Mouse (Mus musculus) limb, embryonic 13.5 days (tissue): ENCODE measurements around the gene Hes6. TPM values are rescaled to one million over a fixed set of nuclear protein-coding genes. Genes with fewer than 3 reads are reported as not detected.
A peak's percentile ranks its signal among the peaks of the same experiment; 100 is the strongest.

Source experiments
- ATAC-seq: fragments of 200-750 bp; cut with Nextera tagmentation; 2 replicates; pipeline ENCODE4 v1.8.0; 2017; ENCODE audit warnings: low read depth, moderate number of reproducible peaks, moderate TSS enrichment; ENCODE audit not compliant: low FRiP score
- H3K27ac ChIP-seq: fragments of 300-500 bp; sonication (generic); 2 replicates; pipeline ENCODE4 v1.5.1; 2015; ENCODE audit warnings: inconsistent platforms, mild to moderate bottlenecking, moderate library complexity
- H3K27me3 ChIP-seq: fragments of 300-500 bp; sonication (generic); 2 replicates; pipeline ENCODE4 v1.6.1; 2015; ENCODE audit warnings: mild to moderate bottlenecking, inconsistent platforms
- H3K36me3 ChIP-seq: fragments of 300-500 bp; sonication (generic); 2 replicates; pipeline ENCODE4 v1.6.1; 2015; ENCODE audit warnings: inconsistent platforms, mild to moderate bottlenecking, moderate library complexity
- H3K4me1 ChIP-seq: fragments of 300-500 bp; sonication (generic); 2 replicates; pipeline ENCODE4 v1.6.1; 2015; ENCODE audit warnings: inconsistent platforms
- H3K4me2 ChIP-seq: fragments of 300-500 bp; sonication (generic); replicated peaks from 2 replicates; pipeline ENCODE4 v1.6.1; 2015; ENCODE audit warnings: inconsistent platforms, mild to moderate bottlenecking, moderate library complexity
- H3K4me3 ChIP-seq: fragments of 300-500 bp; sonication (generic); 2 replicates; pipeline ENCODE4 v1.5.1; 2015; ENCODE audit warnings: moderate library complexity, mild to moderate bottlenecking, inconsistent platforms
- H3K9ac ChIP-seq: fragments of 300-500 bp; sonication (generic); 2 replicates; pipeline ENCODE4 v1.6.1; 2015; ENCODE audit warnings: mild to moderate bottlenecking, inconsistent platforms
- H3K9me3 ChIP-seq: fragments of 300-500 bp; sonication (generic); 2 replicates; pipeline ENCODE4 v1.6.1; 2016; ENCODE audit warnings: inconsistent platforms
- WGBS: fragments of 180-500 bp; shearing (Covaris S2); methylation state at CpG from one replicate; pipeline ENCODE4 v1.1.7; 2015; 5-methylcytosine and 5-hydroxymethylcytosine counted together
- polyA plus RNA-seq: library from polyadenylated mRNA; unstranded; fragments of >200 nt; fragmentation: Nextera tagmentation; extraction: Ambion mirVana; gene quantifications from 2 replicates; pipeline ENCODE4 v1.2.1, GENCODE M21; 2015

Gene Hes6
- polyA plus RNA-seq, 1 experiment from 2014 or later, result 117 TPM

DNA sequence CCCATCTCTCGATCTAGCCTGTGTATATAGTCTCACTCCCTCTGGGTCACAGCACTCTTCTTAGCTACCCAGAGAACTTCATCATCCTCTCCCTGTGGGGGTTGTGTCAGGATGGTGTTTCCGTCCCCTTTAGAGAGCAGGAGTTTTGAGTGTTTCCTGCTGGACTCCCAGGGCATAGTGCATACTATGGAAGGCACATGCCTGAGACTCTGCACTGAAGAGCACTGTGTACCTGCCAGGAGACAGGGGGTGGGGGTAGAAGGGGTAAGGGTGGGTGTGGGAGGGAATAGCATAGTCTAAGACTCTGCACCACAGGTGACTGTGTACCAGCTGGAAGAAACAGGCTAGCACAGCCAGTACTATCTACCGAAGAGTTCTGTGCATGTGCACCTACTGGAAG lies 40.5 kb upstream of the Hes6 start:
- H3K9me3 ChIP-seq, result no peaks in the 10 kb centered on the region
- H3K4me1 ChIP-seq, result peaks cover 52% of the 10 kb centered on the region
- WGBS, result 86% methylated on average over 3 of the region's 3 CpGs
- H3K27ac ChIP-seq, result no peak overlapping the region
- H3K4me3 ChIP-seq, result no peak overlapping the region
- peaks cover 4% of the 10 kb centered on the region; the same call in 1 of the 2 replicates for H3K36me3 ChIP-seq
- H3K27me3 ChIP-seq, result peaks cover 8% of the 10 kb centered on the region
- no peak overlapping the region for H3K9ac ChIP-seq
- no peak overlapping the region for H3K4me2 ChIP-seq
- ATAC-seq, result no peak

DNA sequence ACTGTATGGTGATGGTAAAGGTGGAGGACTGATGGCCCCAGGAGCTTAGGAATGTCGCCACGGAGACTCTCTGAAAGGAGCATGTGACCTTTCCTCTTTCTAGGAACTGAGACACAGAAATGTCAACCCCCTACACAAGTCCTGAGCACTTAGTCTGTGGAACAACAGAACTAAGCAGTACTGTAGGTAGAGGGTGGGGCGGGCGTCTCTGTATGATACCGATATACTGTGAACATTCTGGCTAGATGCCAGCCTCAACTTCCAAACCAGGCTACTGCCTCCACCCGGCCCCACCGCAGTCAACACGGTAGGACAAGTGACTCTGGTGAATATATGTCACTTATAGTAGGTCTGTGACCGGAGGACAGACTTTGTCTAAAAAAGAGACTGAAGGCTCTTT lies 40.1 kb upstream of the Hes6 start:
- H3K4me3 ChIP-seq, result no peak overlapping the region

DNA sequence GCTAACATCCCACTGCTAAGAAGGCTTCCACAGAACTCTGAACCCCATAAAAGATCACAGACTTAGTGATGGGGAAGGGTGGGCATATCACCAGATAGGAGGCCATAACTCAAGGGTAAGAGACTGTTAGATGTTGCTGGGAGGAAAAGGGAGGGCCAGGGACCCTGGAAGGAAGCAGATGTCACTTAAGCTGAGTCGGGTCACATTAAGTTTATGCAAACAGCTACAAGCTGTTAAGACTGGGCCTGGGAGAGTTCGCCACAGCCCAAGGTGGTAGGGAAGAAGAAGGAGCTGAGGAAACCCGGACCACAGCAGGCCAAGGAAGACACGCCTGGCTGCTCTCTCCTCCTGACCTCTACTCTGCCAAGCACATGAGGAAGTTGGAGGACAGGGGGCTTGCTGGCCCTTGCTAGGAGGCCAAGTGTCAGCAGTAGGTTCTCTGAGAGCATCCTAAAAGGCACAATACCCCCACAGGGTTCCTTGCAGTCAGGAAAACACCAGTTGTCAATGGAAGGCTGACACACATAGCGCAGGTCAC lies 37.8 kb upstream of the Hes6 start:
- Histone ChIP-seq H3K36me3 (peaks cover 31% of the 10 kb centered on the region), H3K9me3 (peaks cover 7% of the 10 kb centered on the region), H3K4me2 (no peak overlapping the region), H3K4me3 (no peak overlapping the region), H3K27me3 (no peaks in the 10 kb centered on the region), H3K4me1 (peaks cover 31% of the 10 kb centered on the region), H3K9ac (no peak overlapping the region), H3K27ac (no peak overlapping the region)
- WGBS, result 65% methylated on average over 5 of the region's 5 CpGs
- ATAC-seq, result no peak

More for the DNA sequence above, 40.1 kb upstream of the Hes6 start:
- Histone ChIP-seq H3K27me3 (peaks cover 8% of the 10 kb centered on the region), H3K27ac (no peak overlapping the region), H3K9me3 (no peaks in the 10 kb centered on the region), H3K4me1 (peaks cover 52% of the 10 kb centered on the region), H3K36me3 (peaks cover 8% of the 10 kb centered on the region), H3K4me2 (no peak overlapping the region), H3K9ac (no peak overlapping the region)
- 89% methylated on average over 9 of the region's 9 CpGs for WGBS
- no peak for ATAC-seq

DNA sequence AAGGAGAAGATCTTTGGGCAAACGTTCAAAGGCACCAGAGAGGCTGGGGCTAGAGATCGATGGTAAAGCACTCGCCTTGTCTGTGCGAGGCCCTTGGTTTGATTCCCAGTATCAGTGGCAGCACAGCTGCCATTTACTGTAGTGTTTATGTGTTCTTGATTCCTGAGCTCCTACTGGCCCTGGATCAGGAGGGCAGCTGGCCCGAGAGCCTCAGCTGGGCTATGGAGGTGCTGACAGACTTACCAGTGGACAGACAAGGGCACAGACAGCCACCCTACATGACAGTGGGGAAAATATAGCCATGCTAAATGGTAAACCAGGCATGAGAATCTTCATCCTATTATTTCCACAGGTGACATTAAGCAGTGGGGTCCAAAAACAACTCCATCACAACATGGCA lies 37.0 kb upstream of the Hes6 start:
- no peak overlapping the region for H3K4me3 ChIP-seq
- no peak for ATAC-seq
- no peaks in the 10 kb centered on the region for H3K27me3 ChIP-seq
- 90% methylated on average over 5 of the region's 5 CpGs for WGBS
- no peak overlapping the region for H3K27ac ChIP-seq
- peaks cover 31% of the 10 kb centered on the region for H3K36me3 ChIP-seq
- H3K9ac ChIP-seq, result no peak overlapping the region
- H3K9me3 ChIP-seq, result peaks cover 7% of the 10 kb centered on the region
- H3K4me1 ChIP-seq, result peaks cover 23% of the 10 kb centered on the region
- no peak overlapping the region for H3K4me2 ChIP-seq

DNA sequence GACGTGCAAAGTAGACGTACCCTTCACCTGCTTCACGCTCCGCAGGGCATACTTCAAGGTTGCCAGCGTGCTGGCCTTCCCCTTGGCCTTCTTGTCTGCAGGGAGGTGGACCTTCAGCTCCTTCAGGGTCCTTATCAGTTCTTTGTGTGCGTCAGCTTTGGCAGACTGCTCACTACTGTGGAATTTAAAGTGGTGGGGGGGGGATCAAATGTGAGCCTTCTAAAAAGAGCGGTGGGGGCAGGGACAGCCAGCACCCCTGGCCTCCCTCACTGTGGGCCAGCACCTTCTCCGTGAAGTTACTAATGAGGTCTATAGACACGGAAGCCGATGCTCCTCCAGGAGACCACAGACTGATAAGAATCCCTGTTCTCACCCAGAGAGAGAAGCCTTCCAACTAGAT lies 34.9 kb upstream of the Hes6 start:
- H3K36me3 ChIP-seq, result peaks cover 35% of the 10 kb centered on the region
- no peak overlapping the region for H3K4me2 ChIP-seq
- ATAC-seq, result no peak
- 93% methylated on average over 10 of the region's 10 CpGs for WGBS
- no peaks in the 10 kb centered on the region for H3K27me3 ChIP-seq
- peaks cover 12% of the 10 kb centered on the region for H3K4me1 ChIP-seq
- no peak overlapping the region for H3K4me3 ChIP-seq
- peaks cover 7% of the 10 kb centered on the region for H3K9me3 ChIP-seq
- H3K27ac ChIP-seq, result no peak overlapping the region
- no peak overlapping the region for H3K9ac ChIP-seq

DNA sequence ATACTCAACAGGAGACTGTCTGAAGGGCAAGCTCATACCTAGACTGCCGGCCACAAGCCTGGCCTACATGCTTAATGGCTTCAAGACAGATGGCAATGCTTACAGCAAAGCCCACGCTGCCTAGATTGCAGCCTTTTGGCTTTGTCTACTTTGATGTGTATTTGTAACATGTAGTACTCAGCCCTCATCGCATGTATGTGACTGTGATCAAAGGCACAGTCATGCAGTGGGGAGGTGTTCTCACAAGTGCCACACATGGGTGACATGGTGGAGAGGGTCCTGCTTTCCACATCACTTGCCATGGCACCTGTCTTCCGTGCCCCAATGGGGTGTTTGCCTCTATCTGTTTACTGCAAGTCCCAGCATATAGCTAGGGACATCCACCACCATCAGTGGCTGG lies 32.7 kb upstream of the Hes6 start:
- Histone ChIP-seq H3K4me3 (no peak overlapping the region), H3K27me3 (no peaks in the 10 kb centered on the region), H3K4me2 (no peak overlapping the region), H3K9me3 (peaks cover 7% of the 10 kb centered on the region), H3K9ac (no peak overlapping the region), H3K4me1 (peaks cover 17% of the 10 kb centered on the region), H3K36me3 (peaks cover 38% of the 10 kb centered on the region), H3K27ac (no peak overlapping the region)
- no peak for ATAC-seq
- 85% methylated on average over 4 of the region's 4 CpGs for WGBS

DNA sequence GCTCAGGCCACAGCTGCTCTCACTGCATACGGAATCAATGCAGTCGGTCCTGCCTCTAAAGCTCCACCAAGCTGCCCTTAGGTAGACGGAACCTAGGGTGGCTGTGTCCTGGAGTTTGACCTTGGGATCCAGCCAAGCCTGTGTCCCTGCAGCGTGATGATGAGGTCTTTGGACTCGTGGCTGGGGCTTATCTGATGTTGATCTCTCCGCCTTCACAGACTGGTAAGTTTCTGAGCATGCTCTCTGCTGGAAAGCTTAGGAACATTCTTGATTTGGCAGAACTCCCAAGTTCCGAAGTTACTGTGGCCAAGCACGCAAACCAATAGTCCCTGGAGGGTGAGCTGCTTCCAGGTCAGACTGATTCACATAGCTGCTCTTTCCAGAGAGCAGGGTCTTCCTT lies 32.2 kb upstream of the Hes6 start:
- Histone ChIP-seq H3K9me3 (peaks cover 7% of the 10 kb centered on the region), H3K4me1 (peaks cover 12% of the 10 kb centered on the region), H3K27ac (no peak overlapping the region), H3K4me3 (no peak overlapping the region), H3K4me2 (no peak overlapping the region), H3K36me3 (peaks cover 38% of the 10 kb centered on the region), H3K27me3 (no peaks in the 10 kb centered on the region), H3K9ac (no peak overlapping the region)
- ATAC-seq, result no peak
- 74% methylated on average over 8 of the region's 8 CpGs for WGBS

DNA sequence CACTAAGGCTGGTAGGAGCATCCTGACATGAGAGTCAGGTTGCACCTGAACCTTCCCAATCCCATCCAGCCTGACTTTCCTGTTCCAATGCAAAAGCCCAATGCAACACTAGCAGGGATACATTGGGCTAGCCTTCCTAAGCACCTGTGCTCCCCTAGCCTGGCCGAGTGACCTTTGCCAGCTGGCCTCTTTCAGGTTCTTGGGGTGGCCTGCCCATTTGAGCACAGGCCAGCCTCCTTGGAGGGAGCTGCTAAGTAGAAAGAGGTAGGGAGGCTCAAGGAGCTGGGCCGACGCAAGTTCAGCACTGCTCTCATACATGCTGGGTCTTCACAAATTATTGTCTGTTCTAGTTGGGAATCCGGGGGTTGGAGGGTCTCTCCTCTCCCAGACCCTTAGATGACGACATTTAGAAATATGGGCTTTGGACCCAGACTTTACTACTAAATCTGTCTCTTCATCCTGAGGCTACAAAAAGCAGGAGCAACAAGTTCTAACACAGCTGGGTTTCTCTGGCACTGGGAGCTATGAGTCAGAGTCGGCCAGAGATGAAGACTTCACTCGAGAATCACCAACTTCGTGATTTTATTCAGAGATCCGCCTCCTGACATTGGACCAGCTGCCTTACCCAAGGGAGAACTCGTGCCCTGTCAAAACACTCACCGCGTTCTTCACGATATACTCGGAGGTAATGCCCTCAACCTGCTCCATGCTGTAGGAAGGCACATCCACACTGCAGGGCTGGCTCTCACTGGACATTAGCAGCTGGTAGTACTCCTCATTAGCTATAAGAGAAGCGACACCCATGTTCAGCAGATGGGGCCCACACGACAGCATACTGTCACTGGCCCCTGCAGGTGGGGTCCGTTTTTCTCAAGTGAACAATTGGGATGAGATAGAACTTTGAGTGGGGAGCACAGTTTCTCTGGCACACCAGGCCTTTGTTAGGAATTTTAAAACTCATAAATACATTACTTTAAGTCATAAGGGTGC lies 31.3 kb upstream of the Hes6 start:
- peaks cover 7% of the 10 kb centered on the region for H3K9me3 ChIP-seq
- H3K4me3 ChIP-seq, result no peak overlapping the region
- H3K27me3 ChIP-seq, result no peaks in the 10 kb centered on the region
- H3K36me3 ChIP-seq, result peaks cover 39% of the 10 kb centered on the region
- no peak overlapping the region for H3K4me2 ChIP-seq
- no peak overlapping the region for H3K27ac ChIP-seq
- ATAC-seq, result no peak
- no peak overlapping the region for H3K9ac ChIP-seq
- WGBS, result 90% methylated on average over 17 of the region's 17 CpGs
- H3K4me1 ChIP-seq, result peaks cover 12% of the 10 kb centered on the region

DNA sequence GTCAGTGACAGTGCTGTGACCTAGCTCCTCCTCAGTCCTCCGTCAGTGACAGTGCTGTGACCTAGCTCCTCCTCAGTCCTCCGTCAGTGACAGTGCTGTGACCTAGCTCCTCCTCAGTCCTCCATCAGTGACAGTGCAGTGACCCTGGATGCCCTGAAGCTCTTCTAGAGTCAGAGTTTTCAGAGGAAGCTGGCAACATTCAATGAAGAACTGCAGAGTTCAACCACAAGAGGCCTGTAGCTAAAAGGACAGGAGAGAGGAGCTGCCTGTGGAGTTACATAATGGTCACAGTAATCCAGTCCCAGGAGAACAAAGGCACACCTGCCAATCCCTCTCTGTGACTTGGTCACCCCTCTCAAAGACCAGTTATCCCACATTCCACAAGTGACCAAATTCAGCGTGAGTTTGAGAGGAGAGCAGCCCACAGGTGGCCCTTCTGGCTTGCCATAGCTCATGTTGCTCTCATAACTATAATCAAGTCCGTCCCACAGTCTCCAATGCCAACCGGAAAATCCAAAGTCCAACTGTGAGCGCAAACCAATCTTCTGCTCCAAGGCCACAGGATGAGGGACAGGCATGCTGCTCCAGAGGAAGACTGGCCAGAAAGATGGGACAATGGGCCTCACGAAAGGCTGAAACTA lies 28.6 kb upstream of the Hes6 start:
- Histone ChIP-seq H3K9me3 (peaks cover 3% of the 10 kb centered on the region), H3K4me1 (peaks cover 16% of the 10 kb centered on the region), H3K4me2 (no peak overlapping the region), H3K9ac (0 out of 2 replicates have a peak overlapping the region, but pooled peaks have one; percentile 13), H3K4me3 (no peak overlapping the region), H3K27ac (no peak overlapping the region), H3K36me3 (peaks cover 27% of the 10 kb centered on the region), H3K27me3 (no peaks in the 10 kb centered on the region)
- WGBS, result 79% methylated on average over 7 of the region's 7 CpGs
- no peak for ATAC-seq

DNA sequence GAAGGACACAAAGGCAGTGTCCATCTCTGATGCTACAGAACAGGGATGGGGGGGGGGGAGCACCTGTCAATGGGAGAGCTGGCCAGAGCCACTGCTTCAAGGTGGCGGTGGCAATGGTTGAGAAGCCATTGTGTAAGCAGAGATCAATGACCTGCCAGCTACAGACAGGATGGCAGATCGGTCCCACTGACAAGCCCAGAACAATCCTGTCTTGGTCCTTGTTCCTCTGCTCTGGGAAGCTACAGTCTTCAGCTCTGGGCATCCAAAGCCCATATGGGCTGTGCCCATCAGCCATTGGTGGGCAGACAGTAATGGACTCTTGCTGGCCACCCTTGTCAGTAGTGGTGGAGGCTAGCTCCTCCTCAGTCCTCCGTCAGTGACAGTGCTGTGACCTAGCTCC lies 28.0 kb upstream of the Hes6 start:
- peaks cover 20% of the 10 kb centered on the region; the same call in 1 of the 2 replicates for H3K36me3 ChIP-seq
- H3K27me3 ChIP-seq, result no peaks in the 10 kb centered on the region
- no peak overlapping the region for H3K4me2 ChIP-seq
- no peak overlapping the region for H3K9ac ChIP-seq
- no peak for ATAC-seq
- H3K4me1 ChIP-seq, result peaks cover 22% of the 10 kb centered on the region
- no peak overlapping the region for H3K4me3 ChIP-seq
- WGBS, result 95% methylated on average over 3 of the region's 3 CpGs
- H3K27ac ChIP-seq, result no peak overlapping the region
- no peaks in the 10 kb centered on the region for H3K9me3 ChIP-seq

DNA sequence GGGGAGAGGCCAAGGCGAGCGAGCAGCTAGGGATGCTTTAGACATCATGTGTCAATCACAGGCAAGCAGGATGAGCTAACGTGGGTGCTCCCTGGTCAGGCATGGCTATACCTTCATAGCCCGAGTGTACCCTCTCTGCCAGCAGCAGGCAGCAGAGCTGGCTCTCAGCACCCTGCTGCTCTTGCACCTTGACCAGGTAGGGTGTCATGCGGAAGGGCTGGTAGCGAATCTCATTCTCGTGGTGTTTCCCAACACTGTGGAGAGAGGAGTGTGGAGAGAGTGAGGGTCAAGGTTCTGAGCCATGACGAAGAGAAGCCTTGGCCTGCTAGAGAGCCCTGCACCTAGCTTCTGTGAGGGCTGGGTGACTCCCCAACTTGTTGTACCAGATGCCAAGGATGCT lies 25.9 kb upstream of the Hes6 start:
- Histone ChIP-seq H3K27me3 (no peaks in the 10 kb centered on the region), H3K9ac (no peak overlapping the region), H3K9me3 (no peaks in the 10 kb centered on the region), H3K4me1 (peaks cover 39% of the 10 kb centered on the region), H3K27ac (no peak overlapping the region), H3K4me3 (no peak overlapping the region), H3K36me3 (peaks cover 16% of the 10 kb centered on the region), H3K4me2 (no peak overlapping the region)
- 88% methylated on average over 8 of the region's 8 CpGs for WGBS
- no peak for ATAC-seq

DNA sequence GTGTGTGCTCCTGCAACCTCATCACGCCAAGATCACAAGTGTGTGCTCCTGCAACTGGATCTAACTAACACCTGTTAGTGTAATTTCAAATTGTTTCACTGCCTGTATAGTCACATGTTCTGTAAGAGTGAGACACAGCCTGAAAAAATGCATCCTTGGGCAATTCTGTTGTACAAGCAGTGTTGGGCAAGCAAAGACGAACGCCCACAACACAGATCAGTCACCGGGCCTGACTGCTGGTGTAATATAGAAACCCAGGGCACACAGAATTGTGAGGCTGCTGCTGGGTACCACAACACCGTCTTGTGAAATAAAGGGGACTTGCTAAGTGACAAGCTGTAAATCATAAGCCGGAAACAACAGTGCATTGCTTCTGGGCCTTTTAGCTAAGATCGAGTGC lies 23.7 kb upstream of the Hes6 start:
- no peak overlapping the region for H3K9ac ChIP-seq
- WGBS, result 70% methylated on average over 7 of the region's 7 CpGs
- ATAC-seq, result no peak
- H3K4me2 ChIP-seq, result no peak overlapping the region
- H3K9me3 ChIP-seq, result no peaks in the 10 kb centered on the region
- peaks cover 26% of the 10 kb centered on the region for H3K4me1 ChIP-seq
- H3K36me3 ChIP-seq, result peaks cover 20% of the 10 kb centered on the region
- H3K27ac ChIP-seq, result no peak overlapping the region
- H3K4me3 ChIP-seq, result no peak overlapping the region
- H3K27me3 ChIP-seq, result no peaks in the 10 kb centered on the region
